Mouse (Mus musculus) T-helper 2 cell (primary cell): Measurements from ENCODE around the gene Zc3h4.

Source experiments
- in situ Hi-C: fragments of 300-600 bp; cut with MboI, MseI; formaldehyde crosslinking; loops from one replicate; pipeline ENCODE4 v1.15.1; 2025; ENCODE audit warnings: high pct_unique_total_duplicates

Gene Zc3h4

GRCm38 (mm10) chr7:16475764-16476599 lies 75.3 kb downstream of the Zc3h4 start:
- in situ Hi-C loops: no loop called here

- in situ Hi-C loops: no loop called here
Measured at GRCm38 (mm10) chr7:16476600-16476989, 75.9 kb downstream of the Zc3h4 start.

- in situ Hi-C loops: no loop called here
Measured at GRCm38 (mm10) chr7:16477628-16478027, 76.9 kb downstream of the Zc3h4 start, which contains the start of gene Npas1. Npas1 (minus strand) TSS chr7:16477728.
